Mouse (Mus musculus): ENCODE results near the gene Tmem63c. TPM values are rescaled to one million over a fixed set of nuclear protein-coding genes. Genes with fewer than 3 reads are reported as not detected.

Gene Tmem63c
- polyA plus RNA-seq, 1 experiment from 2014 or later = 0.04 TPM

DNA sequence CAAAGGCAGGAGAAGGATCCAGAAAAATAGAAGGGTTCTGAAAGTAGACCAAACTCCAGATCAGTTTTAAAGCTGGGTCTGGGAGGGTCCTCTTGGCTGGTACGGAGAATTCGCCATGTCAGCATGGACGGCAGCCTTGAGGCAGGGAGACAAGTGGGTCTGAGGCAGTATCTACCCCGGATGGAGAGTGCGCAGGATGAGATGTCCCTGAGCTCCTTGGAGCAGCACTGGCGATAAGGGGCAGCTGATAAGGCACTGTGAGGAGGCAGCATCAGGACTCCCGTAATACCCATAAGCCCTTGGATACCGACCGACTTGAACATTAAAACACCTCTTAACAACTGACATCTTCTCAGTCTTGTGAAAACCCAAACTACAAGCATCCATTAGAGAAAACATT is 111.6 kb downstream of the Tmem63c start:
- ATAC-seq (ENCODE audit: low FRiP score, low TSS enrichment) = no peak
- Histone ChIP-seq H3K27ac (ENCODE audit: low read length) (no peak overlapping the region), H3K9ac (replicated peaks; ENCODE audit: low read length) (no peak overlapping the region), H3K4me2 (replicated peaks; ENCODE audit: low read depth, low read length) (no peak overlapping the region), H3K36me3 (ENCODE audit: insufficient read depth, low read length) (peaks cover 11% of the 10 kb centered on the region), H3K4me3 (ENCODE audit: low read length) (no peak overlapping the region), H3K27me3 (ENCODE audit: insufficient read depth, low read length) (no peaks in the 10 kb centered on the region), H3K9me3 (ENCODE audit: low read length) (no peaks in the 10 kb centered on the region), H3K4me1 (ENCODE audit: insufficient read depth, low read length) (no peaks in the 10 kb centered on the region)
- 90% methylated on average over 9 of the region's 9 CpGs for WGBS

DNA sequence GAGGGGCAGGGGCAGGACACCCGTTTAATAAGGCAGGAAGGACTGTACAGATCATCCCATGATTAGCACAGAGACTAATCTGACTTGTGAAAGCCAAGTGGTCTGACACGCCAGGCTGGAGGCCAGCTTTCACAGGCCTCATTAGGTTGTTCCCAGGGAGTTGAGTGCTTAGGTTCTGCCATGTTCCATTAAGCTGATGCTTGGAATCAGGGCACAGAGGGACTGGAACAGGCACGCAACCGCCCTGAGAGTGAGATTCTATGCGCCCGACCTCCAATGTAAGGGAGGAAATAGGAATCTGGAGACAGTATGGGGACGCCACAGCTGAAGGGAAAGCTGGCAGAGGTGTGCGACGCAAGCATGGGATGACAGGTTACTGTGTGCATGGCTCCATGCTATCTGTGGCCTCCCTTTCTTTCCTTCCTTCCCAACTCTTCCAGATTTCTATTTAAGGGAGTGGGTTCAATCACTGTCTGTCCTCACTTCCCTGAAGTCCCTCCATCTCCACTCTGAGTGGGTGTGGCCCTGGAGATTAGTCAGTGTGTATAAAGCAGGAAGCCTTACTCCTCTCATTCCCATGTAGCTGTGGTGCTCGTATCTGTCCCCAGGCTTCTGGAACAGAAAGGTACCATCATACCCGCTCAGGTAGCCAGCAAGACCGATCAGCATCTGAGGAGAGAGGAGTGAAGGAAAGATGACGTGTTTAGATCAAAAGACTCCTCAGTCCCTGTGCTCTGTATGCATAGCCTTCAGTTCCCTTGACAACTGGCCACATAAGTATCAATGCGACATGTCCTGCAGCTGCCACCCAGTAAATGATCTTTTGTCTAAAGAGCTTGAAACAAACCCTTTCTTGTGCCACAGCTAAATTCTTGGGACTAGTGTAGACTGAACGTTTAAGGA is 116.5 kb downstream of the Tmem63c start:
- no peak overlapping the region for H3K9ac ChIP-seq (replicated peaks; ENCODE audit: low read length)
- ATAC-seq (ENCODE audit: low FRiP score, low TSS enrichment) = no peak
- H3K27me3 ChIP-seq (ENCODE audit: insufficient read depth, low read length) = no peaks in the 10 kb centered on the region
- no peak overlapping the region for H3K27ac ChIP-seq (ENCODE audit: low read length)
- H3K4me1 ChIP-seq (ENCODE audit: insufficient read depth, low read length) = peaks cover 11% of the 10 kb centered on the region; the same call in 1 of the 2 replicates
- no peak overlapping the region for H3K4me3 ChIP-seq (ENCODE audit: low read length)
- H3K36me3 ChIP-seq (ENCODE audit: insufficient read depth, low read length) = peaks cover 4% of the 10 kb centered on the region
- H3K4me2 ChIP-seq (replicated peaks; ENCODE audit: low read depth, low read length) = no peak overlapping the region
- no peaks in the 10 kb centered on the region for H3K9me3 ChIP-seq (ENCODE audit: low read length)
- 87% methylated on average over 15 of the region's 15 CpGs for WGBS

DNA sequence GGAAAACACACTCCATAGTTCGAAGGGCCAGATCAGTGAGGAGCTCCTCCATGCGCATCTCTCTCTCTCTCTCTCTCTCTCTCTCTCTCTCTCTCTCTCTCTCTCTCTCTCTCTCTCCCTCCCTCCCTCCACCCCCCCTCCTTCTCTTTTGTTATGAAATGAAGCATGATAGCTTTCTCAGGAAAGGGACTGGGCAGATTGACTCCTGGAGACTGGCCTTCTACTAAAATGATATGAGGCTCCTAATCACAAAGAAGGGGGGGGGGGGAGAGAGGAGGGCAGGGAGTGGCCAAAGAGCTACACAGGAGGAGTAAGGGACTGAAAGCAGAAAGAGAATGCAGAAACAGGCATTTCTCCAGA is 117.2 kb downstream of the Tmem63c start:
- ATAC-seq (ENCODE audit: low FRiP score, low TSS enrichment) = no peak
- H3K9me3 ChIP-seq (ENCODE audit: low read length) = no peaks in the 10 kb centered on the region
- no peaks in the 10 kb centered on the region for H3K27me3 ChIP-seq (ENCODE audit: insufficient read depth, low read length)
- no peak overlapping the region for H3K4me2 ChIP-seq (replicated peaks; ENCODE audit: low read depth, low read length)
- no peak overlapping the region for H3K27ac ChIP-seq (ENCODE audit: low read length)
- WGBS = 88% methylated on average over 2 of the region's 2 CpGs
- peaks cover under 1% of the 10 kb centered on the region for H3K36me3 ChIP-seq (ENCODE audit: insufficient read depth, low read length)
- H3K4me1 ChIP-seq (ENCODE audit: insufficient read depth, low read length) = peaks cover 11% of the 10 kb centered on the region; the same call in 1 of the 2 replicates
- H3K4me3 ChIP-seq (ENCODE audit: low read length) = no peak overlapping the region
- H3K9ac ChIP-seq (replicated peaks; ENCODE audit: low read length) = no peak overlapping the region

DNA sequence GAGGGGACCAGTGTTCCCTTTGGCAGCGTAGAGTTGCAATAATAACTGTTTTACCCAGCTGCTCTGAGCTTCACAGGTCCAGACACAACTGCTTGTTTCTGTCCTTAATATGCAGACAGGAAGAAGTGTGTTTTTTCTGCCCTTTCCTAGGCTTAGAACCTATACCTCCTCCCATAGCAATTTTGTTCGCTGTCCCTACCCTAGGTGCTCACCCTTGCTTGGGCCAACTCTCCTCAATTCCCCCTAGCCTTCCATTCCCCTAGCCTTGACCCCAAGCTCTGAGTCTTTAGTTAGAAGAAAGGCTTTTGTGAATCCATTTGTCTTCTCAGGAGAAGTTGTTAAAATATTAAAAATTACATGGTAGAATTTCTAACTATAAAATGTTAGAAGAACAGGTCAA is 117.6 kb downstream of the Tmem63c start:
- WGBS = 69% methylated on average over 2 of the region's 2 CpGs
- ATAC-seq (ENCODE audit: low FRiP score, low TSS enrichment) = no peak

More for the DNA sequence above, 117.6 kb downstream of the Tmem63c start:
- Histone ChIP-seq H3K9ac (replicated peaks; ENCODE audit: low read length) (no peak overlapping the region), H3K27ac (ENCODE audit: low read length) (no peak overlapping the region), H3K4me2 (replicated peaks; ENCODE audit: low read depth, low read length) (no peak overlapping the region), H3K4me3 (ENCODE audit: low read length) (no peak overlapping the region), H3K36me3 (ENCODE audit: insufficient read depth, low read length) (no peaks in the 10 kb centered on the region; the same call in none of the 2 replicates), H3K9me3 (ENCODE audit: low read length) (no peaks in the 10 kb centered on the region), H3K4me1 (ENCODE audit: insufficient read depth, low read length) (peaks cover 11% of the 10 kb centered on the region; the same call in 1 of the 2 replicates), H3K27me3 (ENCODE audit: insufficient read depth, low read length) (no peaks in the 10 kb centered on the region)

Small RNA genes lying within 50 kb of the gene (microRNA-seq; reads per million reads assigned to microRNA genes)
- gene Gm25847 = not detected

Other genes starting within 250 kb of the Tmem63c start
- 30.3 and 30.4 TPM in 2 replicates for gene Irf2bpl, start 136.5 kb upstream of the Tmem63c start, polyA plus RNA-seq (2015; fragmentation: Nextera tagmentation; extraction: Ambion mirVana)
- gene Cipc, start 74.3 kb upstream of the Tmem63c start, polyA plus RNA-seq (2015; fragmentation: Nextera tagmentation; extraction: Ambion mirVana) = 24.0 and 24.9 TPM in 2 replicates
- gene Zdhhc22, start 30.9 kb upstream of the Tmem63c start, polyA plus RNA-seq (2015; fragmentation: Nextera tagmentation; extraction: Ambion mirVana) = 0.14 TPM in 1 of 2 replicates, not detected in the other
- 0.35 and 0.73 TPM in 2 replicates for gene Ngb, start 81.2 kb downstream of the Tmem63c start, polyA plus RNA-seq (2015; fragmentation: Nextera tagmentation; extraction: Ambion mirVana)
- 59.8 and 60.4 TPM in 2 replicates for gene Gstz1, start 125.8 kb downstream of the Tmem63c start, polyA plus RNA-seq (2015; fragmentation: Nextera tagmentation; extraction: Ambion mirVana)
- 20.3 and 20.7 TPM in 2 replicates for gene Pomt2, start 126.6 kb downstream of the Tmem63c start, polyA plus RNA-seq (2015; fragmentation: Nextera tagmentation; extraction: Ambion mirVana)
- 0.66 and 1.2 TPM in 2 replicates for gene Samd15, start 178.4 kb downstream of the Tmem63c start, polyA plus RNA-seq (2015; fragmentation: Nextera tagmentation; extraction: Ambion mirVana)
- gene Tmed8, start 179.1 kb downstream of the Tmem63c start, polyA plus RNA-seq (2015; fragmentation: Nextera tagmentation; extraction: Ambion mirVana) = 2.0 and 2.5 TPM in 2 replicates
- gene Noxred1, start 217.4 kb downstream of the Tmem63c start, polyA plus RNA-seq (2015; fragmentation: Nextera tagmentation; extraction: Ambion mirVana) = 0.60 and 0.67 TPM in 2 replicates
- gene Vipas39, start 244.9 kb downstream of the Tmem63c start, polyA plus RNA-seq (2015; fragmentation: Nextera tagmentation; extraction: Ambion mirVana) = 52.2 and 53.7 TPM in 2 replicates
- gene Ahsa1, start 245.1 kb downstream of the Tmem63c start, polyA plus RNA-seq (2015; fragmentation: Nextera tagmentation; extraction: Ambion mirVana) = 246 and 248 TPM in 2 replicates